Mouse (Mus musculus) liver, adult (tissue): Measurements from ENCODE around the gene Mettl16.

Experiments
- GATA4 ChIP-seq: IDR thresholded peaks from 2 replicates; pipeline ENCODE4 v1.6.1; 2014; ENCODE audit warnings: mild to moderate bottlenecking, low read length; ENCODE audit not compliant: insufficient replicate concordance

Gene Mettl16

DNA sequence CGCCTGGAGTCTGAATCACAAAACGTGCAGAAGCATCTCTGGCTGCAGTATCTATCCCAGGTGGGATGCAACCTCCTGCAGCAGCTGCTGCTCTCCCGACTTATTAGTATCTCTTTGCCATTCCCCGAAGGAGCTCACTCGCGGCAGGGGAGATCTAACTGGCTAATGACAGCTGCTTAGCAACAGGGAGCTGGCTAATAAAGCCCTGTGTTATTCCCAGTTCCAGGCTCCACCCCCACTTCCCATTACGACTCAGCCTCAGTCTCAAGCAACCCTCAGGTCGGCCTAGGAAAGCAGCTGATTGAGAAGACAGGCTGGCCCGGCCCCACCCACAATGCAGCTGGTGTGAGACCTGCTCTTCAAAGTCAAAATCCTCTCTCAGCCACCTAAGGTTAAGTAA, 106.2 kb downstream of the Mettl16 start:
- TF ChIP-seq GATA4 = no peak
